Mouse (Mus musculus) heart, postnatal 0 days (tissue): ENCODE data around the gene P4ha1.
"Not testable (repeated sequence)": the region's sequence is repeated elsewhere in the genome, so short reads cannot be mapped to it uniquely, and the experiment has no call there.

Experiments used
- CTCF ChIP-seq: IDR thresholded peaks from 2 replicates; pipeline ENCODE4 v1.5.1; 2016; ENCODE audit warnings: antibody characterized with exemption, control low read depth, low read depth
- EP300 ChIP-seq: IDR thresholded peaks from 2 replicates; pipeline ENCODE4 v1.6.1; 2016; ENCODE audit warnings: antibody characterized with exemption, low read depth

DNA sequence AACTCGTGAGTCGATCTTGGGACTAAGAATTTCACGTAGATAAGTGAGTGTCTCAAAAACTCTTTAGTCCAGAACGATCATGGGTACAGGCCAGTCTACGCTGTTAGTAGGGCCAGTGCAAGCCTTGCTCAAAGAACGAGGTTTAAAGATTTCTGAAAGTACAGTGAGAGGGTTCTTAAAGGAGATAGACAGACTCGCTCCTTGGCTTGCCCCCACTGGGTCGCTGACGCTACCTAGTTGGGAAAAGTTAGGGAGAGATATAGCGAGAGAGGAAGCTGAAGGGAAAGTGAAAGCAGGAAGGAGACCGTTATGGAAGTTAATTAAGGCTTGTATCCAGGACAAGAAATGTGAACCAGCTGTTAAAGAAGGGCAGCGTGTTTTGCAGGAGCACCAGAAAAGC lies 20.4 kb upstream of the P4ha1 start:
- TF ChIP-seq CTCF, EP300: not testable (repeated sequence)
